Mouse (Mus musculus) small intestine, adult 2 months (tissue): ENCODE results near the gene Elovl7.

ENCODE experiments used
- CTCF ChIP-seq: fragments of 200-500 bp; IDR thresholded peaks from 2 replicates; pipeline ENCODE4 v1.5.1; 2012; ENCODE audit warnings: low read depth, mild to moderate bottlenecking, control low read depth, inconsistent platforms, low read length, moderate library complexity, mixed read lengths; ENCODE audit not compliant: insufficient replicate concordance, insufficient read length; ENCODE audit errors: extremely low read depth
- POLR2A ChIP-seq: fragments of 200-500 bp; IDR thresholded peaks from 2 replicates; pipeline ENCODE4 v1.6.1; 2012; ENCODE audit warnings: low read depth, mild to moderate bottlenecking, control low read depth, inconsistent platforms, low read length, moderate library complexity

GRCm38 (mm10) chr13:108284312-108284711 is 70.1 kb downstream of the Elovl7 start:
- TF ChIP-seq POLR2A (no peak), CTCF (no peak)
